Mouse (Mus musculus) heart, postnatal 0 days (tissue): Measurements from ENCODE around the gene A930009A15Rik.

Source experiments
- CTCF ChIP-seq: IDR thresholded peaks from 2 replicates; pipeline ENCODE4 v1.5.1; 2016; ENCODE audit warnings: antibody characterized with exemption, control low read depth, low read depth
- EP300 ChIP-seq: IDR thresholded peaks from 2 replicates; pipeline ENCODE4 v1.6.1; 2016; ENCODE audit warnings: antibody characterized with exemption, low read depth

DNA sequence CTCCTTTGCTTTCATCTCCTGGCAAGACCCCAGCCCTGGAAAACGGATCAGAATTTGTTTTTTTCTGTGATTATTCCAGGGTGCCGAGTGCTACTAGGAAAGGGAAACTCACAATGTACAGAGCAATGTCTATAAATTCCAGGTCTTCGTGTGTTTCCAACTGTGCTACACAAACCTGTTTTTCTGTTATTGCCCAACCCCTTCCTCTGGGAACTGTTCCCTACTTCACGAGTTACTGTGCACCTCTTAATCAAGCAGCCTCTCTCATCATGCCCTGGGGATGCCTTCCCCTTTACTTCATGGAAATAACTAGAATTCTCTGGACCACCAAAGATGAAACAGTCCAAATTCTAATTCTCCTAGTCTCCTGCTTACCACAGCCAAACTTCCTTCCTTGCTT lies 40.9 kb upstream of the A930009A15Rik start:
- TF ChIP-seq CTCF, result no peak
- TF ChIP-seq EP300, result no peak
